Mouse (Mus musculus): ENCODE results near the gene Depdc1b.

Depdc1b gene

DNA sequence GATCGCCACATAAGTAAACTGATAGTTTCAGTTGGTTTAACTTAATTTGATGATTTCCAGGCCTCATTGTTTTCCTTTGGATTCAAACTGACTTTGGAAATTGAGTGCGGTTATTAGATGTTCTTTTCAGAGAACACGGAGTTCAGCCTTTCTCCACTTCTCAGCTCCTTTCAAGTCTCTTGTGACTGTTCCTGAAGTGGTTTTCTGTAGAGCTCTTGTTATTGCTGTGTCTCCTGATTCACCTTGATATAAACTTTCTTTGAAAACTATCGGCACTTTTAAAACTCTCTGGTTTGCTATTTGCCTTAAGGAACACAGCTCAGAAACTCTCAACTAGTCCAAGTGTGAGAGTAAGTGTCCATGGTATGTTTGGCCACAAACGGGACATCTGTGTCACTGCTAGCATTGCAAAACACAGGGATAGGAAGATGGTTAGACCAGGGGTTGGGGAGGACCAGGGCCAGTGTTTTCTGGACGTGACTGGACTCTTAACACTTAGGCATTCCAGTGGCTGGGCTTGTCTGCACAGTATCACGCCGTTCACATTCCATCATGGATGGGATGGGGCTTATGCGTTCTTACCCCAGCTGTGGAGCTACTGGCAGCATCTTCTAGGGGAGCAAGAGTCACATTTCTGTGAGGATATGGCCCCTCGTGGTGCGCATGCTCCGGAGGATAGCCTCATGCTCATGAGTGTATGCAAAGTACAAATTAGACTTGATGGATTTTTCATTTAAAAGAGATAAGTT is 38.8 kb downstream of the Depdc1b start:
- no peak for DNase-seq (ENCODE audit: low spot score in 2 of 2)

GRCm38 (mm10) chr13:108357362-108357761 is 41.2 kb downstream of the Depdc1b start:
- DNase-seq (ENCODE audit: low spot score in 2 of 2), result no peak

DNA sequence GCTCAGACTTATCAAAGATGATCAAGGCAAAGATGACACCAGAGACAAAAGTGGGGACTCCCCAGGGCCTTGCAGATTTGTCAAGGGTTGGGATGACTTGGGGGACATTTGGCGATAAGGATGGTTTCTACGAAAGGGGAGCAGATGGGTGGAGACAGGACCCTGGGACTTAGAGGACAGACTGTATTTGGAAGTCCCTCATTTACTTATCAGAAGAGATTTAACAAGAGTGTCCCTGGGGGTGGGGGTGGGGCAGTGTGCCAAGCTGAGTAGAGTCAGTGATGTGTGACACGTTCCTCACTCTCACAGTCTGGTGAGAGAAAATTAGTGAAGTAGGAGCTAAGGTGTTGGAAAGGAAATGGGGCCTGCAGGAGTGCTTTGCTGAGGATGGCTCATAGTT is 42.1 kb downstream of the Depdc1b start:
- no peak for DNase-seq (ENCODE audit: low spot score in 2 of 2)

DNA sequence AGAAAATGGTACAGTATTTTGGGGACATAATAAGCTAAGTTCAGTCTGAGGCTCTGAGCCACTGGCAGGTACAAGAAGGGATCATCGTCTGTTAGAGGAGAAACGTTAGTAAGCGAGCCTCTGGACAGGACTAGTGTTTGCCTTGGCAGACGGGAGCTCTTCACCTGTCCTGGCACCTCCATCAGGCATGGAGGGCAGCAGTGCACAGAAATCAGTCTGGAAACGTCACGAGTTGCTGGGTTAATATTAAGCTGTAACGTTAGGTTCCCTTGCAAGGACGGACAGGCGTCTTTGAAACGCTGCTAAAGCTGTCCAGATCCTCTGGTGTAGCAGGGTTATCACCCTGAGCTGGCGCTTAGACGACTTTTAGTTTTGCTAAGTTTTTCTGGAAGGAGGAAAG is 51.4 kb downstream of the Depdc1b start:
- no peak for DNase-seq (ENCODE audit: low spot score in 2 of 2)

GRCm38 (mm10) chr13:108370241-108370941 is 54.3 kb downstream of the Depdc1b start:
- no peak for DNase-seq (ENCODE audit: low spot score in 2 of 2)

DNA sequence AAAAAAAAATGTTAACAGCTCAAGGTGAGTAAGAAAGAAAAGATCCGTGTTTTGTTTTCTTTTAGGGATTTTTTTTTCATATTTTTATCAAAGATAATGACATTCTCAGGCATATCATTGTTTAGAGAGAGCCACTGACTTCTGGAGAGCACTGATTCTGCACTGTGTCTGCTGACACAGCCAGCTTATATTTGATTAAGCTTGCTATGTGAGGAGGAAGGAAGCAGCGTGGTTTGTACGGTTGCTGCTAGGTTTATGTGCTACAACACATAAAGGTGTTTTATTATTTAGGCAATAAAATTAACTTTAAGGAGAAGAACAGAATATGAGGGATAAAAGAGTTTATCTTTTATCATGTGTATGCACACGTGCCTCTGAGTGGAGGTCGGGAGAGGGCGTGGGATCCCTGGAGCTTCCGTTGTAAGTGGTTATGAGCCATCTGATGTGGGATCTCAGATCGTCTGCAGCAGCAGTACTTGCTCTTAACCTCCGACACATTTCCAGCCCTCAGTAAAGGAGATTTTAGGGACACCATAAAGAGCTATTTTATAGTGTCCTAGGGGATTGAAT is 55.3 kb downstream of the Depdc1b start:
- no peak for DNase-seq (ENCODE audit: low spot score in 2 of 2)

- no peak for DNase-seq (ENCODE audit: low spot score in 2 of 2)
Measured at GRCm38 (mm10) chr13:108373231-108373630, 57.1 kb downstream of the Depdc1b start.

DNA sequence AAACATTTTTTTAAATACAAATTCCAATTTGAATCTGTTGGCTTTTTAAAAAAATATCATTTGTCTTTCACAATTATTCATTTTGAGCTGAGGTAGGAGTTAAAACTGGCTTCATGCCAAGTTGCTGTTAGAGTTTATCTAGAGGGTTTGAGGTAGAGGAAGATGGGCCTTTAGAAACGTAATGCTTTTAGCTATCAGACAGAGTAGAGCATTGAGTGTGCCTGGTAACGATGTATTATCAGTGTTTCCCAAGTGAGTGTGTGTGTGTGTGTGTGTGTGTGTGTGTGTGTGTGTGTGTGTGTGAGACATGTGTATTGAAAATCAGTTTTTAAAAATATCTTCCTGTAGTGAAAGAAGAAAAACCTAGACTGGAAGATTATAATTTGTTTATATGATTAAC is 60.5 kb downstream of the Depdc1b start:
- no peak for DNase-seq (ENCODE audit: low spot score in 2 of 2)

- DNase-seq (ENCODE audit: low spot score in 2 of 2), result no peak
Measured at GRCm38 (mm10) chr13:108381161-108381560, 65.0 kb downstream of the Depdc1b start.

GRCm38 (mm10) chr13:108383051-108383450 is 66.9 kb downstream of the Depdc1b start:
- DNase-seq (ENCODE audit: low spot score in 2 of 2), result no peak

- no peak for DNase-seq (ENCODE audit: low spot score in 2 of 2)
Measured at GRCm38 (mm10) chr13:108386058-108386457, 69.9 kb downstream of the Depdc1b start.

- no peak for DNase-seq (ENCODE audit: low spot score in 2 of 2)
Measured at GRCm38 (mm10) chr13:108390565-108390964, 74.4 kb downstream of the Depdc1b start.

DNA sequence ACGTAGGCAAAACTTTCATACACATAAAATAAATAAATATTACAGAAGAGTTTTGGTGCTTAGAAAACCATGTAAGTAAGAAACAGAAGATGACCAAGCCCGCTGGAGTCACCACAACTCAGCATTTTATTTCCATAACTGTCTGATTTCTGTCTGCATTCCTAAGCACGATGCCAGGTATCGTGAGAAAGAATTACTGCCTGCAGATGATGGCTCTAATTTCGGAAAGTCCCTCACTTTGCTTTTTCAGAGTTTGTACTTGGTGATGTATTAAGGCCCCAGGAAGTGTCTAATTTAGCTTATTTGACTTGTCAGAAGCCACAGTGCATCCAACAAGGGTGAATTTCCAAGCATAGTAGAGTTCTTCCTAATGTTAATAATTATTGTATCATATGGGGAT is 87.1 kb downstream of the Depdc1b start:
- DNase-seq (ENCODE audit: low spot score in 2 of 2), result no peak

- DNase-seq (ENCODE audit: low spot score in 2 of 2), result no peak
Measured at GRCm38 (mm10) chr13:108404372-108404771, 88.2 kb downstream of the Depdc1b start.

DNA sequence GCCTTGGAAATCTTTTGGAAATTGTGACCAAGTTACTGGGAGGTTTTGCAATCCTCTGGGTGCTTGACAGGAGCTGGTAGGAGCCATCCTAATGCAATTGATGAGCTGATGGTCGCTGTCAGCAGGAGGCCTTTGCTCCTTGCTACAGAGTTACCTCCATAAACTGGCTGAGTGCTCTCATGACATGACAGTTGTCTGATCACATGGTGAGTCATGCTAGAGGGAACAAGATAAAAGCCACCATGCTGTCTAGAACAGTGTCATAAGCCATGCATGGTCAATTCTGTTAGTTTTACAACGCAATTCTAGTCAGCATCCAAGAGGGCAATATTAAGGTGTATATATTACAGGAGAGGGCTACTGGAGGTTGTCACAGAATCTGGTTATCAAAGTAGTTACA is 99.3 kb downstream of the Depdc1b start:
- DNase-seq (ENCODE audit: low spot score in 2 of 2), result no peak

DNA sequence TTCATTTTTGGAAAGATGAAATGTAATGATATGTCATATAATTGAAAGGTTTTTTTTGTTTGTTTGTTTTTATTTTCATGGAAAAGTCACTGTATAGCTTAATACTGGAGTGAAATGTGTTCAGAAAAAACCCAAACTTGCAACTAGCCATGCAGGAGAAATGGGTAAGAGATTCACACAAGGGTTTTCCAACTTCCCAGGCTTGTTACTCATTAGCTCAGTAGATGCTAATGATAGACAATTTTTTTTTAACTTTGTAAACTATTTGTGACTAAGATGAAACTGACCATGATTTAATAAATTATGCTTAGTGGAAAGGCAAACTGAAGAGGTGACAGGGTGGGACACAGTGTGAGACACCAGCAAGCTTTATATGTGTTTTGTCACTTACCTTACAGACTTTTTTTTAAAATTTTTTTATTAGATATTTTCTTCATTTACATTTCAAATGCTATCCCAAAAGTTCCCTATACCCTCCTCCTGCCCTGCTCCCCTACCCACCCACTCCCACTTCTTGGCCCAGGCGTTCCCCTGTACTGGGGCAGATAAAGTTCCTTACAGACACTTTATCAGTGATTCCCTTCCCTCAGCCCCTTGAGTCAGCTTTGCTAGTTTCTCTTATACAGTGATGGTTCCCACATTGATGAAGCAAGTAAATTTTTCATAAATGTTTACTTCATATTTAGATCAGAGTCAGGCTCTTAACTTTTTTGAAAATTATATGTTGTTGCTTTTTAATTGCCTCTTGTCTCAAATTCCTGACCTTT is 102.8 kb downstream of the Depdc1b start:
- DNase-seq (ENCODE audit: low spot score in 2 of 2), result no peak

- no peak for DNase-seq (ENCODE audit: low spot score in 2 of 2)
Measured at GRCm38 (mm10) chr13:108426322-108426721, 110.2 kb downstream of the Depdc1b start.

GRCm38 (mm10) chr13:108428809-108429208 is 112.7 kb downstream of the Depdc1b start:
- no peak for DNase-seq (ENCODE audit: low spot score in 2 of 2)

DNA sequence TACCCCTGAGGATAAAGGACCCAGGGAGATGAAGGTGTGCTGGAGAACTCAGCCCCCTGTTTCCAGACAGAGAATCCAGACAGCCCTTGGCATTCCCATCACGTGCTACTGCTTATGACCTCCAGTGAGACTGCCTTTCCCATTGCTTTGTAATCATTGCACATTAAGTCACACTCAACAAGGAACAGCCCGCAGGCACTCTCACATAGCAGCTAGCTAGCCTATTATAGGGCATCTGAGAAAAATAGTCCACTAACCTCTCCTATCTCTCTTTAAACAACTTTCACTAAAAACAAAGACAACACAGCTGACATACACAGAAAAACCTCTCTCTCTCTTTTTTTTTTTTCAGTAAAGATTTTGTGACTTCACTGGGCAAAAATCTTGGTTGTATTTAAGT is 113.5 kb downstream of the Depdc1b start:
- no peak for DNase-seq (ENCODE audit: low spot score in 2 of 2)

DNA sequence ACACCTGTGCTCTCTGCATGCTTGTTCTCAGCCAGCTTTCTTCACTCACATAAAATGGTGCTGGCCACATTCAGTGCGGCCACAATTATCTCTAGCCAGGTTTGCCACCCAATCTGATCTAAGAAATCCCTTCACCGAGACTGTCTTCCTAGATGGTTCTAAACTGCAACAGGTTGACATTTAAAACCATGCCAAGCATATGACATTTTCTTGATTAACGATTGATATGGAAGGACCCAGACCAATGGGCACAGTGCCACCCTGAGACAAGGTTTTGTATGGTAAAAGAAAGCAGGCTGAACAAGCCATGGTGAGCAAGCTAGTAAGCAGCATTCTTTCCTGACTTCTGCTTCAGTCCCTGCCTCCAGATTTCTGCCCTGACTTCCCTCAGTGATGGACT is 115.6 kb downstream of the Depdc1b start:
- no peak for DNase-seq (ENCODE audit: low spot score in 2 of 2)

- no peak for DNase-seq (ENCODE audit: low spot score in 2 of 2)
Measured at GRCm38 (mm10) chr13:108435687-108436086, 119.6 kb downstream of the Depdc1b start.

GRCm38 (mm10) chr13:108437424-108437823 is 121.3 kb downstream of the Depdc1b start:
- no peak for DNase-seq (ENCODE audit: low spot score in 2 of 2)
